Mouse (Mus musculus) kidney, embryonic 14.5 days (tissue): Measurements from ENCODE around the gene Nek7. TPM values are rescaled to one million over a fixed set of nuclear protein-coding genes. Genes with fewer than 3 reads are reported as not detected.

Source experiments
- ATAC-seq: fragments of 200-750 bp; cut with Nextera tagmentation; 2 replicates; pipeline ENCODE4 v1.8.0; 2017; ENCODE audit warnings: moderate number of reproducible peaks, mild to moderate bottlenecking, moderate TSS enrichment, moderate library complexity; ENCODE audit not compliant: low FRiP score, low TSS enrichment
- H3K27ac ChIP-seq: fragments of 300-500 bp; sonication (generic); 2 replicates; pipeline ENCODE4 v1.5.1; 2014; ENCODE audit warnings: low read depth, mild to moderate bottlenecking, low read length, moderate library complexity, mixed read lengths
- H3K27me3 ChIP-seq: fragments of 300-500 bp; sonication (generic); 2 replicates; pipeline ENCODE4 v1.6.1; 2014; ENCODE audit warnings: mild to moderate bottlenecking, low read length; ENCODE audit not compliant: control insufficient read depth, insufficient read depth
- H3K36me3 ChIP-seq: fragments of 300-500 bp; sonication (generic); 2 replicates; pipeline ENCODE4 v1.6.1; 2014; ENCODE audit warnings: low read length, mixed read lengths; ENCODE audit not compliant: control insufficient read depth, insufficient read depth
- H3K4me1 ChIP-seq: fragments of 300-500 bp; sonication (generic); 2 replicates; pipeline ENCODE4 v1.6.1; 2014; ENCODE audit warnings: low read length, mixed read lengths; ENCODE audit not compliant: control insufficient read depth, insufficient read depth
- H3K4me2 ChIP-seq: fragments of 300-500 bp; sonication (generic); replicated peaks from 2 replicates; pipeline ENCODE4 v1.6.1; 2014; ENCODE audit warnings: low read depth, mild to moderate bottlenecking, low read length
- H3K4me3 ChIP-seq: fragments of 300-500 bp; sonication (generic); 2 replicates; pipeline ENCODE4 v1.5.1; 2014; ENCODE audit warnings: mild to moderate bottlenecking, low read length
- H3K9ac ChIP-seq: fragments of 300-500 bp; sonication (generic); 2 replicates; pipeline ENCODE4 v1.6.1; 2014; ENCODE audit warnings: low read depth, mild to moderate bottlenecking, low read length, moderate library complexity
- H3K9me3 ChIP-seq: fragments of 300-500 bp; sonication (generic); 2 replicates; pipeline ENCODE4 v1.6.1; 2016; ENCODE audit warnings: low read length; ENCODE audit not compliant: control insufficient read depth
- WGBS: fragments of 180-500 bp; shearing (Covaris S2); extraction: QIAGEN DNeasy Blood & Tissue Kit; methylation state at CpG from one replicate; pipeline ENCODE4 v1.1.7; 2014; 5-methylcytosine and 5-hydroxymethylcytosine counted together
- polyA plus RNA-seq: library from polyadenylated mRNA; unstranded; fragments of >200 nt; fragmentation: Nextera tagmentation; extraction: Ambion mirVana; gene quantifications from 2 replicates; pipeline ENCODE4 v1.2.1, GENCODE M21; 2014

Gene Nek7
- polyA plus RNA-seq, 1 experiment from 2014 or later, result 46.4 TPM

- H3K9me3 ChIP-seq, result no peaks in the 10 kb centered on the region
- H3K9ac ChIP-seq, result no peak overlapping the region
- WGBS, result 78% methylated on average over 11 of the region's 11 CpGs
- H3K4me1 ChIP-seq, result peaks cover 5% of the 10 kb centered on the region; the same call in 1 of the 2 replicates
- no peaks in the 10 kb centered on the region for H3K36me3 ChIP-seq
- no peaks in the 10 kb centered on the region for H3K27me3 ChIP-seq
- no peak for ATAC-seq
- H3K4me3 ChIP-seq, result no peak overlapping the region
- no peak overlapping the region for H3K27ac ChIP-seq
- H3K4me2 ChIP-seq, result no peak overlapping the region
Observed at GRCm38 (mm10) chr1:138598087-138598486, 21.9 kb downstream of the Nek7 start.

DNA sequence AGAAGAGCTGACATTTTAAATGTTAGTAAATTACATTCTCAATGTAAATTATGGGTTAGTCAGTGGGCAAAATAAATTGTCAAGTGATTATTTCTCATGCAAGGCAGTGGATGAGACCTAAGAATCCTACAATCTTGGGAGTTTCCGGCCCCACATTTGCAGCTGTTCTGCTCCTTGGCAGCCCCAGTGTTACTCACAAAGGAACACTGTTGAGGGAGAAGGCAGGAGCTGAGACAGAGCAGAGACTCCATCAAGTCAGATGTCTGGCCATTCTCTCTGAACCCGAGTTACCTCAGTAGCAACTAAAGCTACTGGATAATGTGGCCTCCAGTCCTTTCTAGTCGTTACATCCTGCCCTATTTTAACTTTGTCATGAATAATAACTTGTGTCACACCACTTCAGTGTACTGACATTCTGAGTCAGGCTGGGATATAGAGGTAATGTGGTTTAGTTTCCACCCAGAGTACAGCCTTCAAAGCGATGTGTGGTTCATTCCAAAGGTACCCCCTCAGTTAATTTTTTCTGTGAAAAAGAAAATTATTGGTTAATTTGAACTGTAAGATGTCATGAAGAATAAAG is 23.7 kb downstream of the Nek7 start:
- Histone ChIP-seq H3K9ac (no peak overlapping the region), H3K27me3 (no peaks in the 10 kb centered on the region), H3K9me3 (no peaks in the 10 kb centered on the region), H3K4me3 (no peak overlapping the region), H3K4me1 (peaks cover 5% of the 10 kb centered on the region; the same call in 1 of the 2 replicates), H3K27ac (no peak overlapping the region), H3K4me2 (no peak overlapping the region), H3K36me3 (no peaks in the 10 kb centered on the region)
- ATAC-seq, result no peak
- 70% methylated on average over 4 of the region's 4 CpGs for WGBS

GRCm38 (mm10) chr1:138594910-138595309 is 25.0 kb downstream of the Nek7 start:
- H3K4me3 ChIP-seq, result no peak overlapping the region
- H3K4me1 ChIP-seq, result peaks cover 5% of the 10 kb centered on the region; the same call in 1 of the 2 replicates
- H3K27me3 ChIP-seq, result no peaks in the 10 kb centered on the region
- H3K27ac ChIP-seq, result no peak overlapping the region
- H3K9me3 ChIP-seq, result no peaks in the 10 kb centered on the region
- no peak overlapping the region for H3K4me2 ChIP-seq
- WGBS, result 94% methylated on average over 5 of the region's 5 CpGs
- ATAC-seq, result no peak
- no peaks in the 10 kb centered on the region for H3K36me3 ChIP-seq
- H3K9ac ChIP-seq, result no peak overlapping the region

GRCm38 (mm10) chr1:138593922-138594321 is 26.0 kb downstream of the Nek7 start:
- ATAC-seq, result no peak
- WGBS, result 92% methylated on average over 5 of the region's 5 CpGs
- H3K4me1 ChIP-seq, result no peaks in the 10 kb centered on the region

GRCm38 (mm10) chr1:138592466-138592865 is 27.5 kb downstream of the Nek7 start:
- WGBS, result 92% methylated on average over 4 of the region's 4 CpGs
- Histone ChIP-seq H3K4me2 (no peak overlapping the region), H3K27me3 (no peaks in the 10 kb centered on the region), H3K9ac (no peak overlapping the region), H3K4me1 (0 out of 2 replicates have a peak, but pooled peaks cover 4% of the 10 kb centered on the region), H3K9me3 (no peaks in the 10 kb centered on the region), H3K36me3 (no peaks in the 10 kb centered on the region), H3K4me3 (no peak overlapping the region), H3K27ac (no peak overlapping the region)
- no peak for ATAC-seq

More at GRCm38 (mm10) chr1:138593922-138594321, 26.0 kb downstream of the Nek7 start:
- Histone ChIP-seq H3K36me3 (no peaks in the 10 kb centered on the region), H3K4me2 (no peak overlapping the region), H3K27ac (no peak overlapping the region), H3K9ac (no peak overlapping the region), H3K27me3 (no peaks in the 10 kb centered on the region), H3K9me3 (no peaks in the 10 kb centered on the region), H3K4me3 (no peak overlapping the region)

DNA sequence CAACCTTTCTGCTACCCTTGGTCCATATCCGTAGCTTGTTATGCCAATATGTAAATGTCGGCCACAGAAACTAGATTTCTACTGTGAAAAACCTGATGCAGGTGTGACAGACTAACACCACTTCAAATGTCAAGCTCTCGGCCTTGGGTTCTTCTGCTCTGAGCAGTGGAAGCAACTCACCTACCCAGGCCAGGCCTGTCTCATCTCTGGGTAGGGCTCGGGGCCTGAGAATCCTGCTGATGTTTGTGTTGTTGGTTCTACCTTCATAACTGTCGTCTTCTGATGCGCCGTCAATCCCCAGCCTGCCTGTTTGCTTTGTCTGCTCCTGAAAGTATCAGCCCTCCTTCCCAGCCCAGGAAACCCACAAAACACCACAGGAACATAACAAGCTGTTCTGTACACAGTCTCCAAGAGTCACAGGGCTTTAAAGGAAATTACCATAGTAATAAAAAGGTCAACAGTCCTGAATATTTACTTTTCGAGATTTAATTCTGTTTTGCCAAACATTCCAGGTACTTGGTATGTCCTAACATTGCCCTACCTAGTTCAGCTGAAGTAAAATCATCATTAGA is 29.4 kb downstream of the Nek7 start:
- Histone ChIP-seq H3K4me1 (0 out of 2 replicates have a peak, but pooled peaks cover 4% of the 10 kb centered on the region), H3K9me3 (no peaks in the 10 kb centered on the region), H3K9ac (no peak overlapping the region), H3K4me3 (no peak overlapping the region), H3K4me2 (no peak overlapping the region), H3K36me3 (no peaks in the 10 kb centered on the region), H3K27me3 (no peaks in the 10 kb centered on the region), H3K27ac (no peak overlapping the region)
- ATAC-seq, result no peak
- WGBS, result 91% methylated on average over 8 of the region's 8 CpGs

DNA sequence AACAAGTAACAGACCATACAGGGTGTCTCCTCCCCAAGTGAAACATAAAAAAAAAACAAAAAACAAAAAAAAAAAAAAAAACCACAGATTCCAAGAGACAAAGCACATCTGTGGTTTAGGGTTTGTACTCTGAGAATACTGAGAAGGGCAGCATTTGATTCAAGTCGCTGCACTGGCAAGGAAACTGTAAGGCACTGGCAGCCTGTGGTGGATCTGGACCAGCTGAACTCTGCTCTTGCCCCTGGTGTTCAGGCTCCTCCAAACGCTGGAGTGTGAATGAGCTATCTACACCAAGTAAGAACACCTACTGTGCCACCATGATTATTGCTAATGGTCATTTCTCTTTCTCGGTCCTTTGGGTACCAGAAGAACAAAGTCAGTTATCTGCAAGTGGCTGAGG is 30.8 kb downstream of the Nek7 start:
- H3K4me2 ChIP-seq, result no peak overlapping the region
- 76% methylated on average over 3 of the region's 3 CpGs for WGBS
- H3K27ac ChIP-seq, result no peak overlapping the region
- H3K9me3 ChIP-seq, result no peaks in the 10 kb centered on the region
- H3K4me3 ChIP-seq, result no peak overlapping the region
- H3K27me3 ChIP-seq, result no peaks in the 10 kb centered on the region
- no peak for ATAC-seq
- 0 out of 2 replicates have a peak, but pooled peaks cover 4% of the 10 kb centered on the region for H3K4me1 ChIP-seq
- no peak overlapping the region for H3K9ac ChIP-seq
- no peaks in the 10 kb centered on the region for H3K36me3 ChIP-seq

- 18% methylated on average over 3 of the region's 3 CpGs for WGBS
- no peak overlapping the region for H3K4me3 ChIP-seq
- H3K9ac ChIP-seq, result no peak overlapping the region
- ATAC-seq, result no peak
- no peak overlapping the region for H3K27ac ChIP-seq
- no peaks in the 10 kb centered on the region for H3K9me3 ChIP-seq
- H3K27me3 ChIP-seq, result no peaks in the 10 kb centered on the region
- no peak overlapping the region for H3K4me2 ChIP-seq
- H3K36me3 ChIP-seq, result no peaks in the 10 kb centered on the region
- H3K4me1 ChIP-seq, result 0 out of 2 replicates have a peak, but pooled peaks cover 4% of the 10 kb centered on the region
Observed at GRCm38 (mm10) chr1:138587812-138588211, 32.1 kb downstream of the Nek7 start.

GRCm38 (mm10) chr1:138586891-138587290 is 33.0 kb downstream of the Nek7 start:
- Histone ChIP-seq H3K4me2 (no peak overlapping the region), H3K36me3 (no peaks in the 10 kb centered on the region), H3K9me3 (no peaks in the 10 kb centered on the region), H3K27ac (no peak overlapping the region), H3K9ac (no peak overlapping the region), H3K27me3 (no peaks in the 10 kb centered on the region), H3K4me3 (no peak overlapping the region), H3K4me1 (0 out of 2 replicates have a peak, but pooled peaks cover 4% of the 10 kb centered on the region)
- no peak for ATAC-seq
- 86% methylated on average over 2 of the region's 2 CpGs for WGBS
